Mouse (Mus musculus) mouse embryonic stem cell (cell line): ENCODE data around the gene Litaf.

Source experiments
- in situ Hi-C, 2 experiments: fragments of 300-500 bp; cut with MboI; formaldehyde crosslinking; loops; 1 replicate in 1 of 2; 3 replicates in 1 of 2; pipeline ENCODE4 v1.14.3; 2019 to 2020; ENCODE audit warnings: low sequenced_read_pairs in 2 of 2, low pct_unique_long_range_greater_than_20kb in 1 of 2, mixed read lengths in 1 of 2; ENCODE audit not compliant: unreplicated experiment in 1 of 2

Gene Litaf

DNA sequence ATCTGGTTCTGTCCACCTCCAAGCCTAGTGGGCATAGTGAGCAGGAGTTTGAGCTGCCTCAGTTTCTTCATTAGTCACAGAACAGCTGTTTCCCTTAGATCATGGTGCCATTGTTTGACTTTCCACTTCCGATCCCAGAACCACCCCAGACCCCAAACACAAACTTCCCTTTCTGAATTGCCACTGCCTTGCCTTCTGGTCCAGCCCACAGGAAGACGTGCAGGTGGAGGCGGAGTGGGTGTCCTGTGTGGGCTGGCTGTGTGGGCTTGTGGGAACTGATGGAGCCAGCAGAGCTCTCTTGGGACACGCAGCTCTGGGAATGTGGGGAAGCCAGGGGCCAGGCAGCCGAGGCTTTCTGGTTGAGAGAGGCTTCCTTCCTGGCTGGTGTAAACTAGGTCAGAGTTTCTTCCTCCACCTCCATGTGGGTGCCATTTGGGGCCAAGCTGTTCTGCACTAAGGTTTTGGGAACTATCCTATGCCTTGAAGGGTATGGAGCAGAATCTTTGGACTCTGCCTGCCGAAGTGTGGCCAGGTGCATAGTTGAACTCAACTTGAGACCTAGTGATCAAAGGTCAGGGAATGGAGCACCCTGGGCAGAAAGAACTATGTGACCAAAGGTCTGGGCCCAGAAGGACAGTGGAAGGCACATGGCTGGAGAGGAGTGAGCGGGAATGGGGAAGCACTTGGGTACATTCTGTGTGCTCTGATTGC lies 3.9 kb upstream of the Litaf start:
- in situ Hi-C loops, result no loop called here

- in situ Hi-C loops, result no loop called here
Measured at GRCm38 (mm10) chr16:11069271-11069670, 3.3 kb upstream of the Litaf start.

DNA sequence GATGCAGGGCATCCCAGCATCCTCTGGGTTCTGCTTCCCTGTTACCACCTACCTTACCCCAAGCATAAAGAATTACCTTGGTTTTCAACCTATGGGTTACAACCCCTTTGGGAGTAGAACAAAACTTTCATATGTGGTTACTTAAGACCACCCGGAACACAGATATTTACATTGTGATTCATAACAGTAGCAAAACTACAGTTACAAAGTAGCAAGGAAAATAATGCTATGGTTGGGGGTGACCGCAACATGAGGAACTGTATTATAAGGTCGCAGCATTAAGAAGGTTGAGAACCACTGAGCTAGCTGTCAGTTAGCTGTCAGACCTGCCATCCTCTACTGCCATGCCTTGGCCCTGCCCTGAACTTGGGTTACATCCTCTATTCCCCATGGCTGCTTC lies 2.7 kb upstream of the Litaf start:
- in situ Hi-C loops, result no loop called here

DNA sequence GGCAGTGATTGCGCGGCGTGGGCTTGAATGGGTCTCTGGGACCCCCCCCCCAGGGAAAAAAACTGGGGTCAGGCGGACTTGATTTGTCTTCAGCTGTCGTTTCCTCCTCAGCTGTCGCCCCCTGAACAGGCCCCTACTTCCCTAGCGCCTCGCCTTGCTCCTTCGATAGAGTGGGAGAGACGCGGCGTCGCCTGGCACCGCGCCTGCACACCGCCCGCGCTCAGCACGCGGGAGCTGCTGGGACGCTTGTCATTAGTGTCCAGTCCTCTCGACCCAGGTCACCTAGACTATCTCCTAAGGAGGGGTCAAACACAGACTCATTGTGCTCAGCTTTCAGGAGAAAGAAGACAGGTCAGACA lies 855 bp upstream of the Litaf start:
- in situ Hi-C loops, result no loop called here

DNA sequence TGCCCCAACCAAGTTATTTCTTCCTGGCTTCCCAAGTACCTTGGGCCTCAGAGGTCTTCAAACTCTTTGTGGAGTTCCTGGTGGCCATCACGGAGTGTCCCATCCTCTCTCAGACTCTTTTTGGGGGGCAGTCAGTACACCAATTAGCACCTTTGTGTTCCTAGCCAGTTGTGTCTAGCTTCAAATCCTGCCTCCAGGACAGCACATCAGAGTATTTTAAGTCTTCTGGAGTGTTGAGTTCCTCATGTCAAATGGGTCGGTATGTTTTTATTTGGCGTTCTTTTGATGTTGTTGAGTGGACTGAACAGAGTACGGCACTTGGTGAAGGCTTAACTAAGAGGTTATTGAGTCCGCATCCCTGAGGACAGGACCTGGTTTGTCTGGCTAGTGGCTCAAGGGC lies 526 bp downstream of the Litaf start:
- in situ Hi-C loops, result no loop called here

GRCm38 (mm10) chr16:11064742-11065141 lies 1.2 kb downstream of the Litaf start:
- in situ Hi-C loops, result no loop called here

- in situ Hi-C loops, result no loop called here
Measured at GRCm38 (mm10) chr16:11064341-11064740, 1.6 kb downstream of the Litaf start.

GRCm38 (mm10) chr16:11062794-11063721 lies 2.9 kb downstream of the Litaf start:
- in situ Hi-C loops, result no loop called here

- in situ Hi-C loops, result no loop called here
Measured at GRCm38 (mm10) chr16:11060645-11061044, 5.3 kb downstream of the Litaf start, which contains the start of gene Snn. Snn (plus strand) TSS chr16:11060945.

- in situ Hi-C loops, result no loop called here
Measured at GRCm38 (mm10) chr16:11055916-11056315, 10.0 kb downstream of the Litaf start.

DNA sequence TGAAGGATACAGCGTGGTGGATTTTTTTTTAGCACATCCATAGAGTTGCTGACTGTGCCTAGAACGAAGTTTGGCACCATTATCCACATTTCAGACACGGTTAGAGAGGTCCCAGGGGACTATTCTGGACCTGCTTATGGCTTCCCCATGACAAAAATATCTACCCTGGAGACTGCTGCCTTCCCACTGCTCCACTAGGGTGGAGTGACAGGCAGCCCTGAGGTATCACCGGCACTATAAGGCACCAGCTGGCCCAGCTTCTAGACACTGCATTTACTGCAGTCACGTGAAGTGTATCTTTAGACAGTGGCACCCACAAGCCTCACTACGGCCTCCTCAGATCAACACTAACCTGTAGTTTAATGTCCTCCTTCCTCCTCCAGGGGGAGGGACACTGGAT lies 11.1 kb downstream of the Litaf start:
- in situ Hi-C loops, result no loop called here

GRCm38 (mm10) chr16:11054409-11054808 lies 11.5 kb downstream of the Litaf start:
- in situ Hi-C loops, result no loop called here

DNA sequence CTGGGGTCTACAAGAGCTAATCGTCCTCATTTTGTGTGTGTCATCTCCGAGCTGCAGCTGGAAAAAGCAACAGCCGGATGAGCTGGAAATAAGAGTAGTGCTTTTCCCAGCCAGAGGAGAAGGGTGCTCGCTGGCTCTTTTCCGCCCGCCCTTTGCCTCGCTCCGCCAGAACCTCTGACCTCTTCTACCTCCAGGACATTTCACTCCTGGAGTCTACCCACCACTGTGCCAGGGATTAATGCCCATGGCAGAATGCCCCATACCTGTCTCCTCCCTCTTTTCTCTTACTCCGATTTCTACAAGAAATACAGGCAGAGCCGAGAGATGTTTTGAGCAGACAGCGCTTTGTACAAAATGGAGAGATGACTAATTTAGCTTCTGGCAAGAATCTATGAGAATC lies 14.8 kb downstream of the Litaf start:
- in situ Hi-C loops, result no loop called here

GRCm38 (mm10) chr16:11050226-11050625 lies 15.7 kb downstream of the Litaf start:
- in situ Hi-C loops, result no loop called here

- in situ Hi-C loops, result no loop called here
Measured at GRCm38 (mm10) chr16:11047130-11047529, 18.8 kb downstream of the Litaf start.

DNA sequence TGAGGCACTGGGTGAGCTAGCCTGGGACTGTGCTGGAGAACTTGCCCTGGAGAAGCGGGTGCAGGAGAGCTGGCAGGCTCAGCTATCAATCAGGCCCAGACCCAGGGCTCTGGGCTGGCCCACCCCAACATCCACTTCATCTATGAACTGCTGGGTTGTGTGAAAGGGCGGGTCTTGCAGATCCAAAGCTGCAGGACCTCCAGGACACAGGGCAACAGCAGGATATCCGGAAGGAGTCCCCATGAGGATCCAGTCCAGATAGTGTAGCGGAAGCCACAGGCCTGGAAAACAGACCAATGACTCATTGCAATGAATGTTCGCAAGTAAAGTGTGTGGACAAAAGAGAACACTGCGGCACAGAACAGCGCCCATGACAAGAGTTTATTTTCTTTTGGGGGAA lies 19.5 kb downstream of the Litaf start:
- in situ Hi-C loops, result no loop called here

DNA sequence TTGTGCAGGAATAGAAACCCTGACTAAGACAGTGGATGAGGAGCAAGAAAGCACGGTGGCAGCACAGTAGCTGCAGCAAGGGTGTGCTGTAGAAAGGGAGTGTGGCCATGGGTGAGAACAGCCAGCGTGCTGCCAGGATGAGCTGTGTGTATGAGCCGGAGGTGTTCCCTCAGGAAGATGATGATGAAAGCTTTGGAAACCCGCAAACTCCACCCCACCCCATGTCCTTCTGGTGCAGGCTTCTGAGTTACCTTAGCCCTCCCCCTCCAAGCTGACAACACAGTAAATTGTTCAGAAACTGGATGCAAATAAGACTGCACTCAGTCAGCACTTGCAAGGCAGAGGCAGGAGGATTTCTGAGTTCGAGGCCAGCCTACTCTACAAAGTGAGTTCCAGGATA lies 22.7 kb downstream of the Litaf start:
- in situ Hi-C loops, result no loop called here

GRCm38 (mm10) chr16:11040603-11041002 lies 25.4 kb downstream of the Litaf start:
- in situ Hi-C loops, result no loop called here

GRCm38 (mm10) chr16:11035790-11036431 lies 30.0 kb downstream of the Litaf start:
- in situ Hi-C loops, result no loop called here
